Mouse (Mus musculus) CH12.LX (cell line): ENCODE measurements at regions not wholly inside any gene's neighbourhood (a gene's known extent, or its start where the extent isn't known, plus 50 kb on each side); places are given as distances from the start of the nearest gene placed in this dataset.

ENCODE experiments used
- DNase-seq: peaks from one replicate; pipeline ENCODE4 v3.0.0-alpha.2; 2013; ENCODE audit errors: extremely low read depth
- H3K27ac ChIP-seq: 2 replicates; pipeline ENCODE4 v1.5.1; 2012; ENCODE audit warnings: low read depth, mild to moderate bottlenecking, control low read depth, moderate library complexity; ENCODE audit not compliant: insufficient read depth
- H3K27me3 ChIP-seq: replicated peaks from 2 replicates; pipeline ENCODE3; 2012; ENCODE audit warnings: inconsistent platforms
- H3K36me3 ChIP-seq, 2 experiments: replicated peaks in 1 of 2; 2 replicates each; pipeline versions ENCODE3 to v1.6.1; 2012; ENCODE audit warnings: inconsistent platforms in 1 of 2, low read length in 1 of 2, mild to moderate bottlenecking in 1 of 2, mixed read lengths in 1 of 2, moderate library complexity in 1 of 2; ENCODE audit not compliant: control insufficient read depth in 1 of 2, insufficient read depth in 1 of 2
- H3K4me1 ChIP-seq, 2 experiments: 2 replicates each; pipeline ENCODE4 v1.6.1; 2012; ENCODE audit warnings: inconsistent platforms in 1 of 2, moderate library complexity in 1 of 2; ENCODE audit not compliant: insufficient read depth in 2 of 2, control insufficient read depth in 1 of 2
- H3K4me2 ChIP-seq: 2 replicates; pipeline ENCODE4 v1.6.1; 2012; ENCODE audit warnings: low read depth, mild to moderate bottlenecking, control low read depth; ENCODE audit not compliant: poor library complexity, insufficient read depth, severe bottlenecking
- H3K4me3 ChIP-seq, 3 experiments: fragments of 150-350 bp in 1 of 3; sonication (generic) in 1 of 3; replicated peaks in 1 of 3; 2 replicates each; pipeline versions ENCODE3 to v1.5.1; 2011 to 2012; ENCODE audit warnings: low read depth in 2 of 3, low read length in 2 of 3, mild to moderate bottlenecking in 2 of 3, moderate library complexity in 2 of 3, control low read depth in 1 of 3, improper control_type of control experiment in 1 of 3, inconsistent platforms in 1 of 3, mixed read lengths in 1 of 3; ENCODE audit not compliant: poor library complexity in 1 of 3
- H3K79me2 ChIP-seq: replicated peaks from 2 replicates; pipeline ENCODE4 v1.6.1; 2012; ENCODE audit warnings: mild to moderate bottlenecking, moderate library complexity; ENCODE audit not compliant: control insufficient read depth, poor library complexity, insufficient read depth, severe bottlenecking; ENCODE audit errors: extremely low read depth
- H3K9ac ChIP-seq: 2 replicates; pipeline ENCODE4 v1.6.1; 2012; ENCODE audit warnings: low read depth, mild to moderate bottlenecking, control low read depth, moderate library complexity; ENCODE audit not compliant: insufficient read depth
- H3K9me3 ChIP-seq: replicated peaks from 2 replicates; pipeline ENCODE3; 2012; ENCODE audit warnings: low read length, inconsistent platforms, mixed read lengths
- BHLHE40 ChIP-seq: IDR thresholded peaks from 2 replicates; pipeline ENCODE4 v1.6.1; 2011; ENCODE audit warnings: mild to moderate bottlenecking, low read depth, low read length, improper control_type of control experiment
- CHD1 ChIP-seq: IDR thresholded peaks from 2 replicates; pipeline ENCODE4 v1.6.1; 2012; ENCODE audit warnings: low read depth, low read length, improper control_type of control experiment, inconsistent platforms
- CHD2 ChIP-seq: IDR thresholded peaks from 2 replicates; pipeline ENCODE4 v1.6.1; 2011; ENCODE audit warnings: low read length, improper control_type of control experiment
- CTCF ChIP-seq, 2 experiments: IDR thresholded peaks in 1 of 2; conservative IDR thresholded peaks in 1 of 2; 2 replicates each; pipeline ENCODE4 v1.5.1; 2011 to 2012; ENCODE audit warnings: low read depth in 2 of 2, low read length in 2 of 2, improper control_type of control experiment in 1 of 2, inconsistent platforms in 1 of 2, mild to moderate bottlenecking in 1 of 2, moderate library complexity in 1 of 2
- E2F4 ChIP-seq: IDR thresholded peaks from 2 replicates; pipeline ENCODE4 v1.6.1; 2011; ENCODE audit warnings: low read depth, low read length, improper control_type of control experiment; ENCODE audit not compliant: insufficient replicate concordance
- ELF1 ChIP-seq: IDR thresholded peaks from 2 replicates; pipeline ENCODE4 v1.6.1; 2014; ENCODE audit warnings: low read depth, mild to moderate bottlenecking, inconsistent platforms, low read length, improper control_type of control experiment
- GABPA ChIP-seq: IDR thresholded peaks from 2 replicates; pipeline ENCODE4 v1.6.1; 2012; ENCODE audit warnings: low read depth, low read length, improper control_type of control experiment, inconsistent platforms; ENCODE audit not compliant: insufficient replicate concordance
- HCFC1 ChIP-seq: IDR thresholded peaks from 2 replicates; pipeline ENCODE4 v1.6.1; 2012; ENCODE audit warnings: low read depth, mild to moderate bottlenecking, inconsistent platforms, low read length, improper control_type of control experiment
- IRF4 ChIP-seq: IDR thresholded peaks from 2 replicates; pipeline ENCODE4 v1.6.1; 2014; ENCODE audit warnings: low read depth, mild to moderate bottlenecking, inconsistent platforms, low read length, improper control_type of control experiment
- JUN ChIP-seq: IDR thresholded peaks from 2 replicates; pipeline ENCODE4 v1.6.1; 2011; ENCODE audit warnings: low read depth, mild to moderate bottlenecking, low read length, improper control_type of control experiment, moderate library complexity; ENCODE audit not compliant: insufficient read depth
- MAX ChIP-seq: IDR thresholded peaks from 2 replicates; pipeline ENCODE4 v1.6.1; 2011; ENCODE audit warnings: low read length, improper control_type of control experiment
- PAX5 ChIP-seq: IDR thresholded peaks from 2 replicates; pipeline ENCODE4 v1.6.1; 2012; ENCODE audit warnings: low read length, inconsistent platforms, mixed read lengths
- POLR2A ChIP-seq: IDR thresholded peaks from 2 replicates; pipeline ENCODE4 v1.6.1; 2011; ENCODE audit warnings: low read depth, mild to moderate bottlenecking, improper control_type of control experiment, low read length
- POLR2AphosphoS2 ChIP-seq: IDR thresholded peaks from 2 replicates; pipeline ENCODE4 v1.6.1; 2011; ENCODE audit warnings: low read depth, low read length, improper control_type of control experiment
- RAD21 ChIP-seq: IDR thresholded peaks from 2 replicates; pipeline ENCODE4 v1.6.1; 2011; ENCODE audit warnings: low read depth, mild to moderate bottlenecking, low read length, improper control_type of control experiment, moderate library complexity
- SMC3 ChIP-seq: IDR thresholded peaks from 2 replicates; pipeline ENCODE4 v1.6.1; 2011; ENCODE audit warnings: low read depth, low read length, improper control_type of control experiment
- TCF12 ChIP-seq: IDR thresholded peaks from 2 replicates; pipeline ENCODE4 v1.6.1; 2014; ENCODE audit warnings: low read depth, mild to moderate bottlenecking, inconsistent platforms, low read length, improper control_type of control experiment
- UBTF ChIP-seq: IDR thresholded peaks from 2 replicates; pipeline ENCODE4 v1.6.1; 2012; ENCODE audit warnings: low read depth, mild to moderate bottlenecking, inconsistent platforms, low read length, improper control_type of control experiment, moderate library complexity
- ZC3H11A ChIP-seq: IDR thresholded peaks from 2 replicates; pipeline ENCODE4 v1.6.1; 2012; ENCODE audit warnings: low read depth, mild to moderate bottlenecking, inconsistent platforms, low read length, improper control_type of control experiment
- ZKSCAN1 ChIP-seq: IDR thresholded peaks from 2 replicates; pipeline ENCODE4 v1.6.1; 2012; ENCODE audit warnings: low read depth, inconsistent platforms, low read length, improper control_type of control experiment, borderline replicate concordance
- ZMIZ1 ChIP-seq: IDR thresholded peaks from 2 replicates; pipeline ENCODE4 v1.6.1; 2012; ENCODE audit warnings: low read depth, mild to moderate bottlenecking, inconsistent platforms, low read length, improper control_type of control experiment
- ZNF384 ChIP-seq: IDR thresholded peaks from 2 replicates; pipeline ENCODE4 v1.6.1; 2012; ENCODE audit warnings: low read depth, low read length, improper control_type of control experiment, inconsistent platforms
- dilution Hi-C: fragments of 300-500 bp; cut with MboI; formaldehyde crosslinking; loops from 2 replicates; pipeline ENCODE4 v1.14.3; 2020; ENCODE audit warnings: low sequenced_read_pairs; ENCODE audit not compliant: extremely low pct_unique_long_range_greater_than_20kb, extremely low pct_ligation_motif_present
- in situ Hi-C: fragments of 300-500 bp; cut with MboI; formaldehyde crosslinking; loops from 3 replicates; pipeline ENCODE4 v1.14.3; 2019; ENCODE audit warnings: low sequenced_read_pairs, low pct_ligation_motif_present, low pct_unique_long_range_greater_than_20kb, mixed read lengths

GRCm38 (mm10) chr4:150740167-150740566 is 88.2 kb upstream of the Slc45a1 start:
- DNase-seq, result no peak
- no peak for TF ChIP-seq ZMIZ1
- no peak for TF ChIP-seq CHD1
- no peak for TF ChIP-seq RAD21
- no peak for TF ChIP-seq GABPA
- TF ChIP-seq HCFC1, result no peak
- no peak for TF ChIP-seq ZC3H11A
- no peak for TF ChIP-seq TCF12
- H3K79me2 ChIP-seq, result no peaks in the 10 kb centered on the region
- no peak overlapping the region for H3K4me2 ChIP-seq
- no peak overlapping the region for H3K4me3 ChIP-seq
- in situ Hi-C loops, result no loop called here
- H3K36me3 ChIP-seq, result no peaks in the 10 kb centered on the region
- no peaks in the 10 kb centered on the region for H3K4me1 ChIP-seq
- dilution Hi-C loops, result no loop called here
- H3K27ac ChIP-seq, result no peak overlapping the region
- H3K9me3 ChIP-seq, result no peaks in the 10 kb centered on the region
- no peak overlapping the region for H3K9ac ChIP-seq
- no peaks in the 10 kb centered on the region for H3K27me3 ChIP-seq

GRCm38 (mm10) chr4:150738736-150739135 is 86.8 kb upstream of the Slc45a1 start:
- Histone ChIP-seq H3K4me2 (no peak overlapping the region), H3K27me3 (no peaks in the 10 kb centered on the region), H3K27ac (no peak overlapping the region), H3K4me1 (no peaks in the 10 kb centered on the region), H3K36me3 (no peaks in the 10 kb centered on the region), H3K79me2 (no peaks in the 10 kb centered on the region), H3K4me3 (no peak overlapping the region), H3K9ac (no peak overlapping the region), H3K9me3 (no peaks in the 10 kb centered on the region)
- DNase-seq, result no peak
- dilution Hi-C loops (no loop called here), in situ Hi-C loops (no loop called here)
- TF ChIP-seq MAX (no peak), ZC3H11A (no peak), CHD2 (no peak), BHLHE40 (no peak), ZNF384 (no peak), IRF4 (no peak), PAX5 (no peak), UBTF (no peak), POLR2A (no peak), POLR2AphosphoS2 (no peak), SMC3 (no peak), CTCF (conservative IDR thresholded peaks at IDR 0.05 in 1 of 2, IDR thresholded peaks at IDR 0.05 in 1 of 2; ENCODE audit: low read depth in 2 of 2, low read length in 2 of 2) (no peak), GABPA (no peak), ELF1 (no peak), JUN (no peak), E2F4 (no peak), ZKSCAN1 (no peak)
